Mouse (Mus musculus): Measurements from ENCODE around the gene Dctn5.
"Not testable (repeated sequence)": the region's sequence is repeated elsewhere in the genome, so short reads cannot be mapped to it uniquely, and the experiment has no call there.

Gene Dctn5

GRCm38 (mm10) chr7:122132497-122133337 is at the start of gene Dctn5, which contains the start of gene Palb2:
Gene Dctn5 (plus strand): TSS chr7:122133041.
Gene Palb2 (minus strand): TSS chr7:122132985.
- peak; percentile 98 for DNase-seq (ENCODE audit: extremely low spot score, low read depth, low spot score)

DNA sequence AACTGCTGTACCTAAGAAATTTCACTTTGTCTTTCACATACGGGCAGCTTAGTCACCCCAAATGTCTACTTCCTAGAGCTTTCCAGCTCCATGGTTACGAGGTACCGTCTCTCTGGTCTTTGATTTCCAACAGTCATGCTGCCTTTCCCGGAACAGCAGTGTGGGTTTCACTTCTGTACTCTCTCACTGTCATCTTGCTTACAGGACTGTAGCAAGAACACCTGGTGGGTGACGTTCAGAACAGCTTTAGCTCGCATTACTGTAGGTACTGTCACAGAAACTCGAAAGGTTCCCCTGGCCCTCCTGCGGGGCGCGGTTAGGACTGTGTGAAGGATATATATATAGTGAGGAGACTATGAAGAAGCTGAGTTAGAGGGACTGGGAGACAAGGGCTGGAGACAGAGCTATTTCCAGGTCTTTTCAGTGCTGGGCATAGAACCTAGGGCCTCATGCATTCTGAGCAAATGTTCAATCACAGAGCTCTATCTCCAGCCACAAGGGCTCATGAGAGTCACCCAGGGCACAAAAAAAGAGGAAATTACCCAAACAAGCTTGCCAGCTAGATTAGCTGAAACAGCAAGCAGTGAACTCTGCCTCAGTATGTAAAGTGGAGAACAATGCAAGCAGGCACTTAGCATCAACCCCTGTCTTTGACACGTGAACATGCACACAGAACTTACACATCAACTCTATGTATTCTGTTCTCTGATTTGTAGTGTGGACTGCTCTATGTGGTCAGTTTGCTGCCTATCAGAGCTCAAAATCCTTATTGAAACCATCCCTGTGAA is 45.5 kb upstream of the Dctn5 start:
- DNase-seq (ENCODE audit: extremely low spot score, low read depth, low spot score), result no peak

DNA sequence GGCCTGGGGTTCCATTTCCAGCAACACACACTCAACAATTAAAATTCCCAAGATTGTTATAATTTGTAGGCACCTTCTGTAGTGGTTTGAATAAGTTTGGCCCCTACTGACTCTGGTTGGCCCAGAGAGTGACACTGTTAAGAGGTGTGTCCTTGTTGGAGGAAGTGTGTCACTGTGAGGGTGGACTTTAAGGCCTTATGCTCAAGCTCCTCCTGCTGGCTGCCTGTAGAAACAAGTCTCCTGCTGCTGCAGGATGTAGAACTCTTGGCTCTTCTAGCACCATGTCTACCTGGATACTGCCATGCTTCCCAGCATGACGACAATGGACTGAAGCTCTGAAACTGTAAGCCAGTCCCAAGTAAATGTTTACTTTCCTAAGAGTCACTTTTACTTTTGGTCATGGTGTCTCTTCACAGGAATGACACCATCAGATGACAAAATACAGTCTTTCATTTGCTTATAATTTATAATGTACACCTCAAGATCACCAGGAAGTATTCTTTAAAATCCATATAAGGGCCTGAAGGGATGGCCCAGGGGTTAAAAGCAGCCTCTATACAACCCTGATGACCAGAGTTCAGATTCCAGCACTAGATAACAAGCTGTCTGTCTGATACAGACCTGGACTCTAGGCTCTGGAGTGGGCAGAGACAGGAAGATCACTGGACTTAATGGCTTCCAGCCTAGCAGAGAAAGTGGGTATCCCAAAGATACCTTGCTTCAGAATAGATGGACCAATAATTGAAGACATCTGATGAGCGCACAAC is 38.1 kb upstream of the Dctn5 start:
- DNase-seq (ENCODE audit: extremely low spot score, low read depth, low spot score), result no peak

GRCm38 (mm10) chr7:122098009-122098408 is 34.8 kb upstream of the Dctn5 start:
- DNase-seq (ENCODE audit: extremely low spot score, low read depth, low spot score), result no peak

GRCm38 (mm10) chr7:122099222-122099621 is 33.6 kb upstream of the Dctn5 start:
- peak; percentile 37 for DNase-seq (ENCODE audit: extremely low spot score, low read depth, low spot score)

GRCm38 (mm10) chr7:122101014-122101746 is 31.7 kb upstream of the Dctn5 start:
- not testable (repeated sequence) for DNase-seq (ENCODE audit: extremely low spot score, low read depth, low spot score)

GRCm38 (mm10) chr7:122101747-122102244 is 31.0 kb upstream of the Dctn5 start, which contains the start of gene Ndufab1:
Gene Ndufab1 (minus strand): TSS chr7:122101886.
- peak; percentile 77 for DNase-seq (ENCODE audit: extremely low spot score, low read depth, low spot score)

- DNase-seq (ENCODE audit: extremely low spot score, low read depth, low spot score), result no peak
Measured at GRCm38 (mm10) chr7:122108206-122108605, 24.6 kb upstream of the Dctn5 start.

- no peak for DNase-seq (ENCODE audit: extremely low spot score, low read depth, low spot score)
Measured at GRCm38 (mm10) chr7:122123518-122123917, 9.3 kb upstream of the Dctn5 start.

- DNase-seq (ENCODE audit: extremely low spot score, low read depth, low spot score), result no peak
Measured at GRCm38 (mm10) chr7:122125636-122126035, 7.2 kb upstream of the Dctn5 start.

DNA sequence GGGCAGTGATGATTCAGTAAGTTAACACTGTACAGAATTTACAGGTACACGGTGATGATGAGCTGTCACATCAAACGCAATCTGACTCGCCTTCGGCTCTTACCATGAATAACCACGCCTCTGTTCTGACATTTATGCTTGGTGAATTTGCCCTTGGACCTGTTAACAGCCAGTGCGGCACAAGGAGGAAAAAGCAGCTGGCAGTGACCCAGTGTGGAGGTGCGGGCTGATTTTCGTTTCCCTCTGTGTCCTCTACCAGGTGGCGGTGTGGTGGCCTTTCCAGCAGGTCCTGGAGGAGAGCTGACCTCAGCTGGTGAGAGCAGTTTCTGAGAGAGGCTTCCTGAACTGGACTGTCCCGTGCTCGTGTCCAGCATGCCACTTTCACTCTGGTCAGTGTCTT is 5.9 kb upstream of the Dctn5 start:
- no peak for DNase-seq (ENCODE audit: extremely low spot score, low read depth, low spot score)

DNA sequence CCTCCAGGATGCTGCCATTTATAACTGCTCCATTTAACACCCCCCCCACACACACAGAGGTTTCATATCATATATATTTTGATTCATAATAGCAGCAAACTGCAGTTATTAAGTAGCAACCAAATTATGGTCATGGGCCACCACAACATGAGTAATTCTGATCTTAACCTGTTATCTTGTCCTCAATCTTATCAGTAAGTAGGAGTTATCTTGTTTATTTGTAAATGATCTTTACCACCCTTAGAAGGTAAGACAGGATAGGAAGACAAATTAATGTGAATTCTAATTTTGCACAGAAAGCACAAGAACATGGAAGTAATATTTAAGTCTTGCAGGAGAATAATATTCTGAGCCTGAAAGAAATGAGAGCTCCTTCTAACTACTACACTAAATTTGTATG is 1.0 kb upstream of the Dctn5 start:
- no peak for DNase-seq (ENCODE audit: extremely low spot score, low read depth, low spot score)

GRCm38 (mm10) chr7:122133338-122133625 is 441 bp downstream of the Dctn5 start:
- no peak for DNase-seq (ENCODE audit: extremely low spot score, low read depth, low spot score)

DNA sequence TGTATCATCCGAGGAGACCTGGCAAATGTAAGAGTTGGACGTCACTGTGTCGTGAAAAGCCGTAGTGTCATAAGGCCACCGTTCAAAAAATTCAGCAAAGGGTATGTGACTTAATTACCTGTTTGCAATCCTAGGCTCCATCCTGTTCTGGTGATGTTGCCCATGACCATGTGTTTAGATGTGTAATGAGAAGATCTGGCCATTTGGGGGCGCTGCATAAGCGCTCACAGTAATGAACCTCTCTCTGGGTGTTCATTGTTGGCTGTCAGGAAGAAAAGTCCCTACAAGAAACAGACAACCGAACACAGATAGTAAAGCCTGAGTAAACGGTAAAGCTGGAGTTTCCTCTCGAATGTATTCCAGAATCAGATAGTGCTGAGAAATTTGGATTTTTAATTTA is 2.2 kb downstream of the Dctn5 start:
- DNase-seq (ENCODE audit: extremely low spot score, low read depth, low spot score), result no peak

DNA sequence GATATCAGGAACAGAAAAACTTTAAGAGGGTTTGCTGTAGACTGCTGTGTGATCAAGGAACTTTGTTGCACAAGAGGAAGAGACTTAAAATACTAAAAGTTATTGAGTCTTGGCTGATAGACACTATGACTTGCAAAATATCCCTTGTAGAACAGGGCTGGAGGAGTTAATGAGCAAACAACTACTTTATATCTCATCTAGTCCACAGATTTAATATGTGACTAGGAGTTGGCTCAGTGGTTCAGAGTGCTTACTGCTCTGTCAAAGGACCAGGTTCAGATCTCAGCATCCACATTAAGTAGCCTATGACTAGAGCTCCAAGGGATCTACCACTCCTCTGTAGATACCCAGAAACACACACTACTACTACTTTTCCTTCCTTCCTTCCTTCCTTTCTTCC is 4.2 kb downstream of the Dctn5 start:
- DNase-seq (ENCODE audit: extremely low spot score, low read depth, low spot score), result no peak

GRCm38 (mm10) chr7:122138190-122138589 is 5.3 kb downstream of the Dctn5 start:
- no peak for DNase-seq (ENCODE audit: extremely low spot score, low read depth, low spot score)

DNA sequence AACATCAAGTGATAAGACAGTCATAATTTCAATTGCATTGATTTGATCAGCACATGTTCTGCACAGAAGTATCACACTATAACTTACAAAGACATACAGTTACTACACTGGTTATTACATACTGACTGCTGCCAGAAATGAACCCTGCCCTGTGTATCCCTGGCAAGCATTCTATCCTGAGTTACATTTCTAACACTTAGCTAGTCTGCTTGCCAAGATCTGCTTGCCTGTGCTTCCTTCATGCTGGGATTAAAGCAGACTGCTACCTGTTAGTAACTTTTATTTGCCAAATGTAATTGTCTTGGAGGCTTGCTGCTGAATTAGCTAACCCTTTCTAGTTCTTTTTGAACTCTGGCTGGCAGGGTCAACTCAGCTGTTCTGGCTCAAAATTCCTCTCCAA is 8.2 kb downstream of the Dctn5 start:
- DNase-seq (ENCODE audit: extremely low spot score, low read depth, low spot score), result no peak

DNA sequence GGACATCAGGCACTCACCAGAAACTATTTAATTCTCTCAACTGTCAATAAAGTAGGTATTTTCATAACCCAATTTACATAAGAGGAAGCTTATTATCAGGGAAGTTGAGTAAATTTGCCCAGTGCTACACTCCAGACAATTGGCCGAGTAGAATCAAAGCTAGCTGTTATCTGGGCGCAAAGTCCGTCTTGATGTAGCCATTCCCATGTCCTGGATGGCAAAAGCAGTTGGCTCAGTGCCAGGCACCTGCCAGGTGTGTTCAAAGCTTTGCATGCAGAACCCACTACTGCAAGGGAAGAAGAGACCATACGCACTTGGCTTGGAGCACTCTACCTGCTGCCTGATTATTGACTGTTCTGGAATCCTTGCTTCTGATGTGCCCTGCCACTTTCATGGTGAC is 19.6 kb downstream of the Dctn5 start:
- DNase-seq (ENCODE audit: extremely low spot score, low read depth, low spot score), result no peak

DNA sequence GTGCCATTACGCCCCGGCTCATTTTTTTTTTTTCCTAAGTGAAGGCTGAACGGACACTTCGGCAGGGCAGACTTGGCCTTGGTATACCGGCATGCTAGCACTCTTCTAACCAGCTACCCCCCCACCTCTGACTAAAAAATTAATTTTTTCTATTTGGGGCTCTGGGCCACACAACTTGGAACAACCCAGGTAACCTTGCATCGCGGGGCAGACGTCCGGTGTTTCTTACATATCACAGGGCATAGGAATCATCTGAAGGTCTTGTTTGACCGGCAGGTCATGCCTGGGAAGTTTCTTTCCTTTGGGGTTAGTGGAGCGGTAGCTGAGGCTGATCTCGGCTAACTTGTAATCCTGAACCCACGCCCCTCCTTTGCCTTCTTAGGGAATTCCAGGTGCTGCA is 25.6 kb downstream of the Dctn5 start:
- no peak for DNase-seq (ENCODE audit: extremely low spot score, low read depth, low spot score)

Data from hindlimb bud, embryonic 11.5 days (tissue).